Mouse (Mus musculus): ENCODE data around the gene Pnmt. TPM values are rescaled to one million over a fixed set of nuclear protein-coding genes. Genes with fewer than 3 reads are reported as not detected.

The Pnmt gene
- polyA plus RNA-seq, 1 experiment from 2014 or later = 0.86 TPM

DNA sequence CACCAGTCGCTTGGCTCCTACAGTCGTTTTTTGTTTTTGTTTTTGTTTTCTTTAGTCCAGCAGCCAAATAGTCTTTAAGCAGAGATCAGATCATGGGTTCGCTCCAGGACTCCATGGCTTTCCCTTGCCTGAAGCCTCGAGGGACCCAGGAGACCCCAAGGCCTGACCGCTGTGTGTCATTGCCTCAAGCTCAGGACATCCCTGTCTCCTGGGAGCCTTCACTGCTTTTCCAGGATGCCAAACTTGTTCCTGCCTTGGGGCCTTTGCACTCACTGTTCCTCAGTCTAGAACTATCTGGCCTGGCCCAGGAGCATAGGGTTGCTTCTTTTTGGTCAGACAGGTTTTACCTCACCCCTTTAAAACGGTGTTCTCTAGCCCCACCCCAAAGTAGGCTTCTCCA lies 20.4 kb downstream of the Pnmt start:
- Histone ChIP-seq H3K36me3 (ENCODE audit: control insufficient read depth, insufficient read depth, low read length) (no peaks in the 10 kb centered on the region), H3K27me3 (ENCODE audit: control insufficient read depth, insufficient read depth, low read length) (no peaks in the 10 kb centered on the region), H3K4me1 (ENCODE audit: control insufficient read depth in 2 of 2, insufficient read depth in 2 of 2, low read length in 2 of 2) (peaks cover 14 to 17% of the 10 kb centered on the region in 2 experiments), H3K9ac (ENCODE audit: low read length) (no peak overlapping the region), H3K4me2 (ENCODE audit: low read length) (no peak overlapping the region), H3K27ac (replicated peaks in 1 of 2; ENCODE audit: control insufficient read depth in 1 of 2, insufficient read depth in 1 of 2, low read depth in 2 of 2, low read length in 2 of 2) (no peak overlapping the region), H3K9me3 (ENCODE audit: control insufficient read depth, low read length) (no peaks in the 10 kb centered on the region), H3K4me3 (ENCODE audit: control insufficient read depth in 1 of 2, insufficient read depth in 1 of 2, low read depth in 1 of 2, low read length in 2 of 2) (no peak overlapping the region)
- no peak for ATAC-seq (ENCODE audit: insufficient number of reproducible peaks, insufficient read depth, low FRiP score, low read depth)
- WGBS = 69% methylated on average over 6 of the region's 6 CpGs

GRCm38 (mm10) chr11:98408872-98409271 lies 22.6 kb downstream of the Pnmt start:
- WGBS = 64% methylated on average over 8 of the region's 8 CpGs
- H3K4me3 ChIP-seq (ENCODE audit: control insufficient read depth in 1 of 2, insufficient read depth in 1 of 2, low read depth in 1 of 2, low read length in 2 of 2) = peak overlapping the region in 1 of 2 experiments; percentile 3; a peak in 1 of 4 replicates
- peak overlapping the region; percentile 60 for H3K9ac ChIP-seq (ENCODE audit: low read length)
- no peaks in the 10 kb centered on the region for H3K27me3 ChIP-seq (ENCODE audit: control insufficient read depth, insufficient read depth, low read length)
- H3K4me1 ChIP-seq (ENCODE audit: control insufficient read depth in 2 of 2, insufficient read depth in 2 of 2, low read length in 2 of 2) = peaks cover 24 to 26% of the 10 kb centered on the region in 2 experiments
- peak overlapping the region; percentile 34 to 65; a peak in 3 of 4 replicates for H3K27ac ChIP-seq (replicated peaks in 1 of 2; ENCODE audit: control insufficient read depth in 1 of 2, insufficient read depth in 1 of 2, low read depth in 2 of 2, low read length in 2 of 2)
- no peaks in the 10 kb centered on the region for H3K9me3 ChIP-seq (ENCODE audit: control insufficient read depth, low read length)
- H3K36me3 ChIP-seq (ENCODE audit: control insufficient read depth, insufficient read depth, low read length) = no peaks in the 10 kb centered on the region
- no peak for ATAC-seq (ENCODE audit: insufficient number of reproducible peaks, insufficient read depth, low FRiP score, low read depth)
- H3K4me2 ChIP-seq (ENCODE audit: low read length) = peak overlapping the region; percentile 51

DNA sequence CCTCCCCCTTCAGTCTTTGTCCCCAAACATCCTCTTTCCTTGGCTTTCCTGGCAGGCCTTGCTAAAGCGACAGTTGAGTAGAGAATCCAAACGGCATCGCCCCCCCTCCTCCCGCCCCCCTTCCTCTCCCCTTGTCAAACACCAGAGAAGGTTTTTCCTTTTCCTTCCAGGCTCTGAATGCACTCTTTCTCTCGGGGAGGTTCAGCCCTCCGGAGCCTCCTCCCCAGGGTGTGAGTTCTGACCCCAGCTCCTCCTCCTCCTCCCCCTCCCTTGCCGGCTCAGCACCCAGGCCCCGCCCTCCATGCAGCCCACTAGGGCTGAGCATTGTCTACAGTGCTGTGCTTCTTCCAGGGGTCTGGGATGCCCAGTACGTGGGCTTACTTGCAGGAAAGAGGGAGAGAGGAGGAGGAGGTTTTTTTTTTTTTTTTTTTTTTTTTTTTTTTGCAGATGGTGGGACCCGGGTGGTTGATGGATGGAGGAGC lies 23.1 kb downstream of the Pnmt start:
- Histone ChIP-seq H3K9ac (ENCODE audit: low read length) (peak overlapping the region; percentile 60), H3K4me2 (ENCODE audit: low read length) (peak overlapping the region; percentile 51), H3K27me3 (ENCODE audit: control insufficient read depth, insufficient read depth, low read length) (no peaks in the 10 kb centered on the region), H3K36me3 (ENCODE audit: control insufficient read depth, insufficient read depth, low read length) (no peaks in the 10 kb centered on the region; the same call in 1 of the 2 replicates), H3K4me3 (ENCODE audit: control insufficient read depth in 1 of 2, insufficient read depth in 1 of 2, low read depth in 1 of 2, low read length in 2 of 2) (peak overlapping the region in 1 of 2 experiments; percentile 3; a peak in 2 of 4 replicates), H3K4me1 (ENCODE audit: control insufficient read depth in 2 of 2, insufficient read depth in 2 of 2, low read length in 2 of 2) (peaks cover 29 to 31% of the 10 kb centered on the region in 2 experiments), H3K27ac (replicated peaks in 1 of 2; ENCODE audit: control insufficient read depth in 1 of 2, insufficient read depth in 1 of 2, low read depth in 2 of 2, low read length in 2 of 2) (peak overlapping the region in 1 of 2 experiments; percentile 65; a peak in 2 of 4 replicates), H3K9me3 (ENCODE audit: control insufficient read depth, low read length) (no peaks in the 10 kb centered on the region)
- 5% methylated on average over 9 of the region's 10 CpGs for WGBS
- ATAC-seq (ENCODE audit: insufficient number of reproducible peaks, insufficient read depth, low FRiP score, low read depth) = peak; percentile 16; the same call in 1 of the 2 replicates

GRCm38 (mm10) chr11:98412273-98412796 lies 26.1 kb downstream of the Pnmt start, which contains the start of gene Erbb2:
Gene Erbb2, plus strand, starts transcription at chr11:98412470.
- peak within 1 kb of the TSS; percentile 89 to 94 for H3K27ac ChIP-seq (replicated peaks in 1 of 2; ENCODE audit: control insufficient read depth in 1 of 2, insufficient read depth in 1 of 2, low read depth in 2 of 2, low read length in 2 of 2)
- peaks cover 10% of the 10 kb centered on the region; the same call in 1 of the 2 replicates for H3K36me3 ChIP-seq (ENCODE audit: control insufficient read depth, insufficient read depth, low read length)
- peak within 1 kb of the TSS; percentile 94 for H3K9ac ChIP-seq (ENCODE audit: low read length)
- WGBS = under 1% methylated on average over 39 of the region's 49 CpGs
- no peaks in the 10 kb centered on the region for H3K27me3 ChIP-seq (ENCODE audit: control insufficient read depth, insufficient read depth, low read length)
- peak; percentile 82 for ATAC-seq (ENCODE audit: insufficient number of reproducible peaks, insufficient read depth, low FRiP score, low read depth)
- peaks cover 37 to 58% of the 10 kb centered on the region in 2 experiments for H3K4me1 ChIP-seq (ENCODE audit: control insufficient read depth in 2 of 2, insufficient read depth in 2 of 2, low read length in 2 of 2)
- no peaks in the 10 kb centered on the region for H3K9me3 ChIP-seq (ENCODE audit: control insufficient read depth, low read length)
- H3K4me3 ChIP-seq (ENCODE audit: control insufficient read depth in 1 of 2, insufficient read depth in 1 of 2, low read depth in 1 of 2, low read length in 2 of 2) = peak within 1 kb of the TSS; percentile 78 to 94
- H3K4me2 ChIP-seq (ENCODE audit: low read length) = peak within 1 kb of the TSS; percentile 78

GRCm38 (mm10) chr11:98412797-98413301 lies 26.6 kb downstream of the Pnmt start:
- Histone ChIP-seq H3K9ac (ENCODE audit: low read length) (peak overlapping the region; percentile 94), H3K36me3 (ENCODE audit: control insufficient read depth, insufficient read depth, low read length) (peaks cover 10% of the 10 kb centered on the region; the same call in 1 of the 2 replicates), H3K27ac (replicated peaks in 1 of 2; ENCODE audit: control insufficient read depth in 1 of 2, insufficient read depth in 1 of 2, low read depth in 2 of 2, low read length in 2 of 2) (peak overlapping the region; percentile 89 to 94), H3K9me3 (ENCODE audit: control insufficient read depth, low read length) (no peaks in the 10 kb centered on the region), H3K27me3 (ENCODE audit: control insufficient read depth, insufficient read depth, low read length) (no peaks in the 10 kb centered on the region), H3K4me3 (ENCODE audit: control insufficient read depth in 1 of 2, insufficient read depth in 1 of 2, low read depth in 1 of 2, low read length in 2 of 2) (peak overlapping the region; percentile 78 to 94), H3K4me2 (ENCODE audit: low read length) (peak overlapping the region; percentile 78), H3K4me1 (ENCODE audit: control insufficient read depth in 2 of 2, insufficient read depth in 2 of 2, low read length in 2 of 2) (peaks cover 37 to 60% of the 10 kb centered on the region in 2 experiments)
- ATAC-seq (ENCODE audit: insufficient number of reproducible peaks, insufficient read depth, low FRiP score, low read depth) = peak; percentile 23; the same call in 1 of the 2 replicates
- WGBS = under 1% methylated on average over 40 of the region's 40 CpGs

DNA sequence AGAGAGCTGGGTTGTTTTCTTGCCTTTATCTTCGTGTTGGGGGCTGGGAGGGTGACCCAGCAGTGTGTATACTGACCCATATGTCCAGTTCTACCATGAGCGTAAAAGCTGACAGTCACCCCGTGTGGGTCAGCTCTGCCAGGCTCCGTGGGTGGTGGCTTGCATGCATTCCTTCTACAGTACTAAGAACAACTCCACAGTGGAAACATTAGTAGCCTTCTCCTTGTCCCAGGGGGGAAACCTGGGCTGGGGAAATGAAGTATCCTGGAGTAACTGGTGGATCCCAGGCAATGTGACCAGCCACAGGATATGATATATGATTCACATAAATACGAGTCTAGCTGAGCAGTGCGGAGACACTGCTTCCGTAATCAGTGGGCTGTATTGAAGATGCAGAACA lies 27.5 kb downstream of the Pnmt start:
- WGBS = 21% methylated on average over 7 of the region's 7 CpGs
- H3K4me3 ChIP-seq (ENCODE audit: control insufficient read depth in 1 of 2, insufficient read depth in 1 of 2, low read depth in 1 of 2, low read length in 2 of 2) = peak overlapping the region; percentile 78 to 94
- H3K27ac ChIP-seq (replicated peaks in 1 of 2; ENCODE audit: control insufficient read depth in 1 of 2, insufficient read depth in 1 of 2, low read depth in 2 of 2, low read length in 2 of 2) = peak overlapping the region; percentile 11 to 94
- H3K9me3 ChIP-seq (ENCODE audit: control insufficient read depth, low read length) = no peaks in the 10 kb centered on the region
- H3K4me2 ChIP-seq (ENCODE audit: low read length) = peak overlapping the region; percentile 78
- no peak for ATAC-seq (ENCODE audit: insufficient number of reproducible peaks, insufficient read depth, low FRiP score, low read depth)
- H3K4me1 ChIP-seq (ENCODE audit: control insufficient read depth in 2 of 2, insufficient read depth in 2 of 2, low read length in 2 of 2) = peaks cover 37 to 68% of the 10 kb centered on the region in 2 experiments
- no peaks in the 10 kb centered on the region for H3K27me3 ChIP-seq (ENCODE audit: control insufficient read depth, insufficient read depth, low read length)
- H3K9ac ChIP-seq (ENCODE audit: low read length) = peak overlapping the region; percentile 94
- H3K36me3 ChIP-seq (ENCODE audit: control insufficient read depth, insufficient read depth, low read length) = peaks cover 17% of the 10 kb centered on the region; the same call in 1 of the 2 replicates

DNA sequence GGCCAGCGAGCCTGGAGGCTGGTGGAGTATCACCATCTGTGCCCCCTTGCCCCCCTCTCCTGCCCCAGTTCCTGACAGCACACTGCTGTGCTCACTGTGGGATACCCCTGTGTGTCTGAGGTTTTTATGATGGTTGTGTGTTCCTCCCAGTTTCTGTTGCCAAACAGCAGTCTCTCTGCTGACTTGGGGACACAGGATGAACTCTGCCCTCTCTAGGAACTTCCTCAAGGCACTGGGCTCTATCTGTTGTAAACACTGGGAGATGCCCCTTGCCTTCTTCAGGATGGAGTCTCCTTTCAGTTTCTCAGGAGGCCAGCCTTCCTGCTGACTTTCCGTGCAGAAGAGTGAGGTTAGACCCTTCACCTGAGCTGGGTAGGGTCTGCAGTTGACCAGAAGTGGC lies 27.9 kb downstream of the Pnmt start:
- no peak overlapping the region for H3K27ac ChIP-seq (replicated peaks in 1 of 2; ENCODE audit: control insufficient read depth in 1 of 2, insufficient read depth in 1 of 2, low read depth in 2 of 2, low read length in 2 of 2)
- H3K4me2 ChIP-seq (ENCODE audit: low read length) = peak overlapping the region; percentile 78
- no peaks in the 10 kb centered on the region for H3K9me3 ChIP-seq (ENCODE audit: control insufficient read depth, low read length)
- 31% methylated on average over 2 of the region's 2 CpGs for WGBS
- H3K4me3 ChIP-seq (ENCODE audit: control insufficient read depth in 1 of 2, insufficient read depth in 1 of 2, low read depth in 1 of 2, low read length in 2 of 2) = peak overlapping the region; percentile 78 to 94
- peak overlapping the region; percentile 94 for H3K9ac ChIP-seq (ENCODE audit: low read length)
- ATAC-seq (ENCODE audit: insufficient number of reproducible peaks, insufficient read depth, low FRiP score, low read depth) = no peak
- H3K36me3 ChIP-seq (ENCODE audit: control insufficient read depth, insufficient read depth, low read length) = peaks cover 21% of the 10 kb centered on the region; the same call in 1 of the 2 replicates
- peaks cover 32 to 69% of the 10 kb centered on the region in 2 experiments for H3K4me1 ChIP-seq (ENCODE audit: control insufficient read depth in 2 of 2, insufficient read depth in 2 of 2, low read length in 2 of 2)
- no peaks in the 10 kb centered on the region for H3K27me3 ChIP-seq (ENCODE audit: control insufficient read depth, insufficient read depth, low read length)
